Mouse (Mus musculus) embryonic fibroblast, embryonic 13.5 days (primary cell): ENCODE data around the gene Srgap2.

ENCODE experiments used
- CTCF ChIP-seq: IDR thresholded peaks from 2 replicates; pipeline ENCODE4 v1.5.1; 2011; ENCODE audit warnings: mild to moderate bottlenecking, control low read depth, low read length, moderate library complexity, borderline replicate concordance; ENCODE audit not compliant: insufficient read depth
- POLR2A ChIP-seq: IDR thresholded peaks from 2 replicates; pipeline ENCODE4 v1.6.1; 2011; ENCODE audit warnings: low read depth, mild to moderate bottlenecking, control low read depth, low read length, moderate library complexity

DNA sequence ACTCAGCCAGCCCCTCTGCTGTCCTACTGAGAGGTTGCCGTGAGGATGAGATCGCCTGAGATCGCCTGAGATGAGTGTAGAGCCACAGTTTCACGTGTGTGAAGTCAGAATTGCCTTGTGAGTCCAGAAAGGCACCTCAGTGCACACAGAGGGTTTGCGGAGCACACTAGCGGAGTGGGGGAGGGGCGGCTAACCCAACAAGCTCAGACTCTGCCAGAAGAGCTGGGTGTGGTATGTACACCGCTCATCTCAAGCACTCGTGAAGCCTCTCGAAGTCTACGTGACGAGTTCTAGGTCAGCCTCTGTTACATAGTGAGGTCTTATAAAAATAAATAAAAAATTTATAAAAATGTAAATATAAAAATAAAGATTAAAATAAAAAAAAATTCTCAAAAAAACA, 263.2 kb downstream of the Srgap2 start:
- TF ChIP-seq CTCF (no peak), POLR2A (no peak)
